Mouse (Mus musculus) liver, embryonic 13.5 days (tissue): ENCODE measurements around the gene Suz12. TPM values are rescaled to one million over a fixed set of nuclear protein-coding genes. Genes with fewer than 3 reads are reported as not detected.
"Not testable (repeated sequence)": the region's sequence is repeated elsewhere in the genome, so short reads cannot be mapped to it uniquely, and the experiment has no call there.

Experiments
- ATAC-seq: fragments of 200-750 bp; cut with Nextera tagmentation; 2 replicates; pipeline ENCODE4 v1.8.0; 2017; ENCODE audit warnings: low read depth, mild to moderate bottlenecking, moderate number of reproducible peaks, moderate library complexity
- DNase-seq: peaks from one replicate; pipeline ENCODE4 v3.0.0; 2022
- H3K27ac ChIP-seq: fragments of 300-500 bp; sonication (generic); 2 replicates; pipeline ENCODE4 v1.5.1; 2015; ENCODE audit warnings: moderate library complexity, mild to moderate bottlenecking, inconsistent platforms
- H3K27me3 ChIP-seq: fragments of 300-500 bp; sonication (generic); 2 replicates; pipeline ENCODE4 v1.6.1; 2015; ENCODE audit warnings: mild to moderate bottlenecking, inconsistent platforms
- H3K36me3 ChIP-seq: fragments of 300-500 bp; sonication (generic); 2 replicates; pipeline ENCODE4 v1.6.1; 2015; ENCODE audit warnings: mild to moderate bottlenecking, inconsistent platforms
- H3K4me1 ChIP-seq: fragments of 300-500 bp; sonication (generic); replicated peaks from 2 replicates; pipeline ENCODE4 v1.6.1; 2015; ENCODE audit warnings: inconsistent platforms
- H3K4me2 ChIP-seq: fragments of 300-500 bp; sonication (generic); 2 replicates; pipeline ENCODE4 v1.6.1; 2015; ENCODE audit warnings: inconsistent platforms, mild to moderate bottlenecking, moderate library complexity
- H3K4me3 ChIP-seq: fragments of 300-500 bp; sonication (generic); replicated peaks from 2 replicates; pipeline ENCODE4 v1.5.1; 2015; ENCODE audit warnings: mild to moderate bottlenecking, inconsistent platforms
- H3K9ac ChIP-seq: fragments of 300-500 bp; sonication (generic); 2 replicates; pipeline ENCODE4 v1.6.1; 2015; ENCODE audit warnings: mild to moderate bottlenecking, inconsistent platforms
- H3K9me3 ChIP-seq: fragments of 300-500 bp; sonication (generic); replicated peaks from 2 replicates; pipeline ENCODE4 v1.6.1; 2016; ENCODE audit warnings: inconsistent platforms
- WGBS: fragments of 180-500 bp; shearing (Covaris S2); methylation state at CpG from one replicate; pipeline ENCODE4 v1.1.7; 2015; ENCODE audit not compliant: insufficient replicate concordance; 5-methylcytosine and 5-hydroxymethylcytosine counted together
- polyA plus RNA-seq: library from polyadenylated mRNA; unstranded; fragments of >200 nt; fragmentation: Nextera tagmentation; extraction: Ambion mirVana; gene quantifications from 2 replicates; pipeline ENCODE4 v1.2.1, GENCODE M21; 2015

The Suz12 gene
- polyA plus RNA-seq, 1 experiment from 2014 or later, result 16.4 TPM

- WGBS, result 67% methylated on average over 2 of the region's 2 CpGs
- Histone ChIP-seq H3K27me3 (no peaks in the 10 kb centered on the region), H3K27ac (no peak overlapping the region), H3K9me3 (no peaks in the 10 kb centered on the region), H3K4me3 (no peak overlapping the region), H3K36me3 (peaks cover 94% of the 10 kb centered on the region), H3K4me1 (no peaks in the 10 kb centered on the region), H3K9ac (no peak overlapping the region), H3K4me2 (no peak overlapping the region)
- ATAC-seq (no peak), DNase-seq (no peak)
These were observed 57.2 kb downstream of the Suz12 start for GRCm38 (mm10) chr11:80050088-80050487.

- WGBS, result 84% methylated on average over 7 of the region's 7 CpGs
- H3K27me3 ChIP-seq, result no peaks in the 10 kb centered on the region
- peaks cover 97% of the 10 kb centered on the region for H3K36me3 ChIP-seq
- no peaks in the 10 kb centered on the region for H3K4me1 ChIP-seq
- no peaks in the 10 kb centered on the region for H3K9me3 ChIP-seq
- H3K9ac ChIP-seq, result no peak overlapping the region
- DNase-seq (no peak), ATAC-seq (no peak)
- H3K4me3 ChIP-seq, result no peak overlapping the region
- H3K4me2 ChIP-seq, result no peak overlapping the region
- no peak overlapping the region for H3K27ac ChIP-seq
These were observed 59.5 kb downstream of the Suz12 start for GRCm38 (mm10) chr11:80052456-80052855.

- WGBS, result 89% methylated on average over 5 of the region's 5 CpGs
- Histone ChIP-seq H3K27me3 (no peaks in the 10 kb centered on the region), H3K27ac (no peak overlapping the region), H3K9me3 (no peaks in the 10 kb centered on the region), H3K9ac (no peak overlapping the region), H3K4me1 (no peaks in the 10 kb centered on the region), H3K36me3 (peaks cover 97% of the 10 kb centered on the region), H3K4me2 (no peak overlapping the region), H3K4me3 (no peak overlapping the region)
- ATAC-seq (no peak), DNase-seq (no peak)
These were observed 60.3 kb downstream of the Suz12 start for GRCm38 (mm10) chr11:80053171-80053570.

GRCm38 (mm10) chr11:80054659-80055058 is 61.8 kb downstream of the Suz12 start:
- Histone ChIP-seq H3K9me3 (no peaks in the 10 kb centered on the region), H3K4me2 (no peak overlapping the region), H3K27me3 (no peaks in the 10 kb centered on the region), H3K4me3 (no peak overlapping the region), H3K9ac (no peak overlapping the region), H3K4me1 (no peaks in the 10 kb centered on the region), H3K27ac (no peak overlapping the region), H3K36me3 (peaks cover 97% of the 10 kb centered on the region)
- DNase-seq, result no peak
- no peak for ATAC-seq
- WGBS, result 81% methylated on average over 4 of the region's 4 CpGs

- no peak for ATAC-seq
These were observed 63.2 kb downstream of the Suz12 start for GRCm38 (mm10) chr11:80056141-80056540.

GRCm38 (mm10) chr11:80062159-80062558 is 69.3 kb downstream of the Suz12 start:
- peaks cover 88% of the 10 kb centered on the region for H3K36me3 ChIP-seq
- no peak overlapping the region for H3K27ac ChIP-seq
- DNase-seq (no peak), ATAC-seq (no peak)
- H3K4me3 ChIP-seq, result no peak overlapping the region
- no peaks in the 10 kb centered on the region for H3K9me3 ChIP-seq
- WGBS, result 90% methylated on average over 4 of the region's 4 CpGs
- H3K4me1 ChIP-seq, result 0 out of 2 replicates have a peak, but pooled peaks cover under 1% of the 10 kb centered on the region
- H3K4me2 ChIP-seq, result no peak overlapping the region
- H3K9ac ChIP-seq, result no peak overlapping the region
- H3K27me3 ChIP-seq, result no peaks in the 10 kb centered on the region

More at GRCm38 (mm10) chr11:80056141-80056540, 63.2 kb downstream of the Suz12 start:
- no peak for DNase-seq
- Histone ChIP-seq H3K9ac (no peak overlapping the region), H3K27ac (no peak overlapping the region), H3K4me3 (no peak overlapping the region), H3K4me2 (no peak overlapping the region), H3K4me1 (no peaks in the 10 kb centered on the region), H3K36me3 (peaks cover 98% of the 10 kb centered on the region), H3K9me3 (no peaks in the 10 kb centered on the region), H3K27me3 (no peaks in the 10 kb centered on the region)
- 94% methylated on average over 9 of the region's 9 CpGs for WGBS

GRCm38 (mm10) chr11:80066373-80066772 is 73.5 kb downstream of the Suz12 start:
- Histone ChIP-seq H3K4me1 (peaks cover 31% of the 10 kb centered on the region), H3K36me3 (peaks cover 69% of the 10 kb centered on the region)
- not testable (repeated sequence) for H3K27ac ChIP-seq, H3K9me3 ChIP-seq, ATAC-seq, H3K27me3 ChIP-seq, H3K4me3 ChIP-seq, DNase-seq, H3K4me2 ChIP-seq, H3K9ac ChIP-seq
- 71% methylated on average over 4 of the region's 4 CpGs for WGBS

- H3K9me3 ChIP-seq, result no peaks in the 10 kb centered on the region
- no peak overlapping the region for H3K4me3 ChIP-seq
- no peak overlapping the region for H3K4me2 ChIP-seq
- H3K4me1 ChIP-seq, result peaks cover 37% of the 10 kb centered on the region
- H3K9ac ChIP-seq, result no peak overlapping the region
- DNase-seq (no peak), ATAC-seq (no peak)
- 49% methylated on average over 5 of the region's 5 CpGs for WGBS
- peak overlapping the region; percentile 36; the same call in 1 of the 2 replicates for H3K27ac ChIP-seq
- no peaks in the 10 kb centered on the region for H3K27me3 ChIP-seq
- peaks cover 59% of the 10 kb centered on the region for H3K36me3 ChIP-seq
These were observed 74.7 kb downstream of the Suz12 start for GRCm38 (mm10) chr11:80067558-80067957.

- ATAC-seq (no peak), DNase-seq (no peak)
- H3K4me2 ChIP-seq, result no peak overlapping the region
- H3K27ac ChIP-seq, result no peak overlapping the region
- H3K4me1 ChIP-seq, result peaks cover 55% of the 10 kb centered on the region
- H3K4me3 ChIP-seq, result no peak overlapping the region
- H3K9ac ChIP-seq, result no peak overlapping the region
- peaks cover 48% of the 10 kb centered on the region for H3K36me3 ChIP-seq
- WGBS, result 82% methylated on average over 3 of the region's 3 CpGs
- no peaks in the 10 kb centered on the region for H3K9me3 ChIP-seq
- H3K27me3 ChIP-seq, result no peaks in the 10 kb centered on the region
These were observed 76.9 kb downstream of the Suz12 start for GRCm38 (mm10) chr11:80069815-80070214.

GRCm38 (mm10) chr11:80071039-80071438 is 78.1 kb downstream of the Suz12 start:
- DNase-seq (no peak), ATAC-seq (no peak)
- Histone ChIP-seq H3K27ac (peak overlapping the region; percentile 54), H3K9ac (no peak overlapping the region), H3K9me3 (no peaks in the 10 kb centered on the region), H3K36me3 (peaks cover 48% of the 10 kb centered on the region), H3K4me3 (no peak overlapping the region), H3K4me1 (peaks cover 65% of the 10 kb centered on the region), H3K27me3 (no peaks in the 10 kb centered on the region), H3K4me2 (no peak overlapping the region)
- WGBS, result 83% methylated on average over 2 of the region's 2 CpGs

GRCm38 (mm10) chr11:80072365-80072764 is 79.5 kb downstream of the Suz12 start:
- no peak overlapping the region for H3K4me3 ChIP-seq
- no peak overlapping the region for H3K27ac ChIP-seq

GRCm38 (mm10) chr11:80075608-80076277 is 82.8 kb downstream of the Suz12 start:
- DNase-seq (no peak), ATAC-seq (no peak)
- Histone ChIP-seq H3K4me1 (peaks cover 70% of the 10 kb centered on the region), H3K4me3 (no peak overlapping the region), H3K27me3 (no peaks in the 10 kb centered on the region), H3K4me2 (peak overlapping the region; percentile 17; the same call in 1 of the 2 replicates), H3K9ac (peak overlapping the region; percentile 13; the same call in 1 of the 2 replicates), H3K36me3 (peaks cover 50% of the 10 kb centered on the region), H3K27ac (peak overlapping the region; percentile 50; the same call in 1 of the 2 replicates), H3K9me3 (no peaks in the 10 kb centered on the region)
- whole genome bisulfite sequencing, result 75% methylated on average over 5 of the region's 5 CpGs

More at GRCm38 (mm10) chr11:80072365-80072764, 79.5 kb downstream of the Suz12 start:
- 29% methylated on average over 3 of the region's 3 CpGs for WGBS
- peaks cover 52% of the 10 kb centered on the region for H3K36me3 ChIP-seq
- H3K4me1 ChIP-seq, result peaks cover 72% of the 10 kb centered on the region
- no peak overlapping the region for H3K4me2 ChIP-seq
- no peak for DNase-seq
- H3K9ac ChIP-seq, result no peak overlapping the region
- no peaks in the 10 kb centered on the region for H3K27me3 ChIP-seq
- H3K9me3 ChIP-seq, result no peaks in the 10 kb centered on the region
- ATAC-seq, result no peak
